Mouse (Mus musculus) limb, embryonic 11.5 days (tissue): ENCODE measurements around the gene Sptlc2. TPM values are rescaled to one million over a fixed set of nuclear protein-coding genes. Genes with fewer than 3 reads are reported as not detected.

Experiments used
- ATAC-seq: fragments of 200-750 bp; cut with Nextera tagmentation; 2 replicates; pipeline ENCODE4 v1.8.0; 2017; ENCODE audit warnings: low read depth; ENCODE audit not compliant: insufficient number of reproducible peaks, low FRiP score, low TSS enrichment
- DNase-seq: peaks from one replicate; pipeline ENCODE4 v3.0.0-alpha.2; 2015; ENCODE audit warnings: low spot score
- H3K27ac ChIP-seq: fragments of 300-500 bp; sonication (generic); replicated peaks from 2 replicates; pipeline ENCODE4 v1.5.1; 2014; ENCODE audit warnings: low read depth, mild to moderate bottlenecking, low read length
- H3K27me3 ChIP-seq: fragments of 300-500 bp; sonication (generic); 2 replicates; pipeline ENCODE4 v1.6.1; 2014; ENCODE audit warnings: mild to moderate bottlenecking, low read length, mixed read lengths; ENCODE audit not compliant: control insufficient read depth, insufficient read depth
- H3K36me3 ChIP-seq: fragments of 300-500 bp; sonication (generic); 2 replicates; pipeline ENCODE4 v1.6.1; 2014; ENCODE audit warnings: mild to moderate bottlenecking, low read length, moderate library complexity, mixed read lengths; ENCODE audit not compliant: control insufficient read depth, insufficient read depth
- H3K4me1 ChIP-seq: fragments of 300-500 bp; sonication (generic); 2 replicates; pipeline ENCODE4 v1.6.1; 2014; ENCODE audit warnings: low read length, mixed read lengths; ENCODE audit not compliant: control insufficient read depth, insufficient read depth
- H3K4me2 ChIP-seq: fragments of 300-500 bp; sonication (generic); 2 replicates; pipeline ENCODE4 v1.6.1; 2014; ENCODE audit warnings: low read depth, mild to moderate bottlenecking, moderate library complexity; ENCODE audit not compliant: severe bottlenecking
- H3K4me3 ChIP-seq: fragments of 300-500 bp; sonication (generic); 2 replicates; pipeline ENCODE4 v1.5.1; 2014; ENCODE audit warnings: low read depth, low read length
- H3K9ac ChIP-seq: fragments of 300-500 bp; sonication (generic); 2 replicates; pipeline ENCODE4 v1.6.1; 2014; ENCODE audit warnings: mild to moderate bottlenecking, low read length
- H3K9me3 ChIP-seq: fragments of 300-500 bp; sonication (generic); 2 replicates; pipeline ENCODE4 v1.6.1; 2016; ENCODE audit warnings: low read length; ENCODE audit not compliant: control insufficient read depth
- WGBS: fragments of 180-500 bp; shearing (Covaris S2); extraction: QIAGEN DNeasy Blood & Tissue Kit; methylation state at CpG from one replicate; pipeline ENCODE4 v1.1.7; 2014; 5-methylcytosine and 5-hydroxymethylcytosine counted together
- polyA plus RNA-seq: library from polyadenylated mRNA; unstranded; fragments of >200 nt; fragmentation: Nextera tagmentation; extraction: Ambion mirVana; gene quantifications from 2 replicates; pipeline ENCODE4 v1.2.1, GENCODE M21; 2014

Sptlc2 gene
- polyA plus RNA-seq, 1 experiment from 2014 or later = 63.4 TPM

DNA sequence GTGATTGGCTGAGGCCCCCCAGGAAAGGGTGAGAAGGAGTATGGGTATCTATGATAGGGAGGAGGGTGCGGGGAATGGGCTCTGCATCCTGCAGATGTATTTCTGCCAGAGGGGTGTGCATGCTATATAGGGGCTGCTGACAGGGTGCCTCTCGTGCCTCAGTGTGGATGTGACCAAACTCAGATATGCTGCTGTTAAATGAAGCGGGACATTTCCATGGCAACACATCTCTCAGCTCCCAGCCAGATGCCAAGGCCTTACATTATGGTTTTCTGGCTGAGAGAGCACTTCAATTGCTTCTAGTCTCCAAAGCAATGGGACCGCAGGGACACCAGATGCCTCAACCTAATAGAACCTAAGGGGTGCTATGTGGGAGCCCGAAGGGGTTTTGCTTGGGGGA is 30.8 kb upstream of the Sptlc2 start:
- 79% methylated on average over 5 of the region's 5 CpGs for WGBS
- no peaks in the 10 kb centered on the region for H3K27me3 ChIP-seq
- no peaks in the 10 kb centered on the region for H3K4me1 ChIP-seq
- no peak overlapping the region for H3K4me3 ChIP-seq
- no peak overlapping the region for H3K4me2 ChIP-seq
- no peaks in the 10 kb centered on the region for H3K36me3 ChIP-seq
- H3K9ac ChIP-seq = no peak overlapping the region
- ATAC-seq (no peak), DNase-seq (no peak)
- no peak overlapping the region for H3K27ac ChIP-seq
- no peaks in the 10 kb centered on the region for H3K9me3 ChIP-seq

- 37% methylated on average over 7 of the region's 7 CpGs for WGBS
Observed at GRCm38 (mm10) chr12:87416690-87417089, 28.5 kb upstream of the Sptlc2 start.

DNA sequence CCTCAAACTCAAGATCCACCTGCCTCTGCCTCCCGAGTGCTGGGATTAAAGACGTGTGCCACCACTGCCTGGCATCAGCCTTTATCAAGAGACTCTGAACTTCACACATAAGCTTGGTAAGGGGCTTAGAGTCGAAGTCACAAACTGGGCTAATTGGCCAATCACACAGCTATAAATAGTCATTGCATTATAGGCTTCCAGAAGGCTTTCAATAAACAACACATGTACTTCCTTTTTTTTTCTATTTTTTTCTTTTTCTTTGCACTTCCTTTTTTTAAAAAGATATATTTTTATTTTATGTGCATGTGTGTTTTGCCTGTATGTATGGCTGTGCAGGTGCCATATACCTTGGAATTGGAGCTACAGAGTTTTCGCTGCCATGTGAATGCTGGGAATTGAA is 27.2 kb upstream of the Sptlc2 start:
- no peak for DNase-seq
- Histone ChIP-seq H3K9ac (no peak overlapping the region), H3K4me3 (no peak overlapping the region)

More at GRCm38 (mm10) chr12:87416690-87417089, 28.5 kb upstream of the Sptlc2 start:
- DNase-seq = peak; percentile 80
- no peak overlapping the region for H3K27ac ChIP-seq
- no peak overlapping the region for H3K4me3 ChIP-seq
- no peak overlapping the region for H3K4me2 ChIP-seq
- no peak for ATAC-seq
- no peaks in the 10 kb centered on the region for H3K36me3 ChIP-seq
- no peak overlapping the region for H3K9ac ChIP-seq
- no peaks in the 10 kb centered on the region for H3K4me1 ChIP-seq
- no peaks in the 10 kb centered on the region for H3K9me3 ChIP-seq
- H3K27me3 ChIP-seq = no peaks in the 10 kb centered on the region

DNA sequence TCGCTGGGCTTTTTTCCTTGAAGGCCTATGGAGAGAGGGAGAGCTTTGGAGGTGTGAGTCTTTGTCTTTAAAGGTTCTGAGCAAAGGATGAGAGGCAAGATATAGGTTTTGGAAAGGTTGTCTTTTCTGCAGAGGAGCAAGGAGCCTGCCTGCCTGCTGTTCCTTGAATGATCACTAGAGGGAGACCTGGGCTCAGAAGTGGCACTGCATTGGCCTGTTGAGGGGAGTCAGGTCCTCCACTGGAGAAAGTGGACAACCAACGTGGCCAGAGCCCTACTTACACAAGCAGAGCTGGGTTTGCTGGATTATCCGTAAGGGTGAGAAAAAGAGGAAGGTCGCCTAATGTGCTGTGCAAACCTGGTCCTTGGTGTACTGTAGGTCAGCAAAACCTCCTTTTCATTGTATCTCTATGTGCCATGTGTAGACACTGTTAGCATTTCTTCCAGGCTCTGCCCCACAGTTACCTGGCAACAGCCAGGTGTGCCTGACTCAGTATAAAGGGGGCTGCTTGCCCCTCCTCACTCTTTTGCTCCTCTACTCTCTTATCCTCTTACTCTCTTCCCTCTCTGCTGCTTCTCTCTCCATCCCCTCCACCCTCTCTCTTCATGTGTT is 25.1 kb upstream of the Sptlc2 start:
- Histone ChIP-seq H3K36me3 (no peaks in the 10 kb centered on the region), H3K9me3 (no peaks in the 10 kb centered on the region), H3K4me1 (no peaks in the 10 kb centered on the region), H3K9ac (no peak overlapping the region), H3K27me3 (no peaks in the 10 kb centered on the region), H3K27ac (no peak overlapping the region), H3K4me2 (no peak overlapping the region), H3K4me3 (no peak overlapping the region)
- ATAC-seq (no peak), DNase-seq (peak; percentile 83)
- 27% methylated on average over 4 of the region's 4 CpGs for WGBS

More for the DNA sequence above, 27.2 kb upstream of the Sptlc2 start:
- H3K27me3 ChIP-seq = no peaks in the 10 kb centered on the region
- H3K9me3 ChIP-seq = no peaks in the 10 kb centered on the region
- H3K36me3 ChIP-seq = no peaks in the 10 kb centered on the region
- H3K4me1 ChIP-seq = no peaks in the 10 kb centered on the region
- ATAC-seq = no peak
- 76% methylated on average over 4 of the region's 4 CpGs for WGBS
- H3K27ac ChIP-seq = no peak overlapping the region
- no peak overlapping the region for H3K4me2 ChIP-seq

DNA sequence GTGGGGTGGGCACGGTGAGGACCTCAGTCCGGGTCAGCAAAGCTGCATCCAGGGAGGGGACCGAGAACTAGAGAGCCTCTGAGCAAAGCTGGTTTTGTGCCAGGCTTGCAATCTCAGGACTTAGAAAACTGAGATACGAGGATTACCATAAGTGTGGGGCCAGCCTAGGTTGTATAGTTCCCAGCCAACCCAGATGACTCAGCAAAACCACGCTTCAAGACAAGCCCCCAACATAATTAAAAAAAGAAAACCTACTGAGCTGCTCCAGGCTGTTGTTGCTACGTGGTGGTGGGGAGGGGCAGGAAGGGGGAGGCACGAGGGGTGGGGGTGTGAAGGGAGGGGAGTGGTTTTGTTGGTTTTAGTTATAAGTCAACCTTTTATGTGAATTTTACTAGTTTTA is 22.8 kb upstream of the Sptlc2 start:
- no peak for DNase-seq
- no peaks in the 10 kb centered on the region for H3K36me3 ChIP-seq
- no peak overlapping the region for H3K4me3 ChIP-seq
- no peak overlapping the region for H3K9ac ChIP-seq
- no peaks in the 10 kb centered on the region for H3K9me3 ChIP-seq
- WGBS = 53% methylated on average over 7 of the region's 7 CpGs
- no peak overlapping the region for H3K27ac ChIP-seq
- ATAC-seq = no peak
- H3K4me1 ChIP-seq = no peaks in the 10 kb centered on the region
- no peak overlapping the region for H3K4me2 ChIP-seq
- no peaks in the 10 kb centered on the region for H3K27me3 ChIP-seq

- 82% methylated on average over 4 of the region's 4 CpGs for WGBS
- Histone ChIP-seq H3K4me1 (no peaks in the 10 kb centered on the region), H3K9me3 (no peaks in the 10 kb centered on the region), H3K4me3 (no peak overlapping the region), H3K27me3 (no peaks in the 10 kb centered on the region), H3K9ac (no peak overlapping the region), H3K27ac (no peak overlapping the region), H3K4me2 (no peak overlapping the region), H3K36me3 (no peaks in the 10 kb centered on the region)
- ATAC-seq (no peak), DNase-seq (no peak)
Observed at GRCm38 (mm10) chr12:87409123-87409522, 21.0 kb upstream of the Sptlc2 start.

DNA sequence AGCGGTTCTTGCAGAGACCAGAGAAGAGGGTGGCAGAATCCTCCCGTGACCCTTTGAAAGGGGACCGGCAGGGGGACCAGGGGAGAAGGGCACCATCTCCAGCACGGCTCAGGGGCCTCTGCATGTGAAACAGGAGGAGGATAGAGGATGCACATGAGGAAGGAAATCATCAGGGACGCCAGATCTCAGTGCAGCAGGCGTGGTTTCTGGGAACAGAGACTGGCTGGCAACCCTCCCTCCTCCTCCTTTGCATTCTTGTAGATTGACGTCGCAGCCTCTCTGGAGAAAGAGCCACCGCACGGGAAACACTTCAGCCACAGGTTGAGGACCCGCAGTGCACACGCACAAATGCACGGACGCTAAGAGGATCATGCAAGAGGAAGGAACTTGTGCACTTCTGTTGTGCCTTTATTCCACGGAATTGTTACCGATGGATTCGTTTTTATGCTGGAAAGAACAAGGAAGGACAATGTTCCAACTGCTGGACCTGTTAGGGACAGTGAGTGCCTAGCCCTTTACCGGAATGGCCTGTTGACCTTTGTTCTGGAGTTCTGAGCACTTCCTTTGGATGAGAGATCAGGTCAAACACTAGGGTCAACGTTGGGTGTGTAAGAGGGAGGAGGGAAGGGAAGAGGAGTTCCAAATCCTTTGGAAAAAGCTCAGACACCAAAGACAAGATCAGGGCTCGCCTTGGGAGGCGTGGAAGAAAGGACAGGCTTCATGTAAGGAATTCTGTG is 19.9 kb upstream of the Sptlc2 start:
- H3K4me3 ChIP-seq = no peak overlapping the region
- H3K4me2 ChIP-seq = no peak overlapping the region
- H3K36me3 ChIP-seq = no peaks in the 10 kb centered on the region
- H3K27me3 ChIP-seq = no peaks in the 10 kb centered on the region
- no peaks in the 10 kb centered on the region for H3K9me3 ChIP-seq
- ATAC-seq (no peak), DNase-seq (peak; percentile 26)
- H3K27ac ChIP-seq = 0 out of 2 replicates have a peak overlapping the region, but pooled peaks have one; percentile 14
- WGBS = 50% methylated on average over 21 of the region's 21 CpGs
- no peak overlapping the region for H3K9ac ChIP-seq
- no peaks in the 10 kb centered on the region for H3K4me1 ChIP-seq

DNA sequence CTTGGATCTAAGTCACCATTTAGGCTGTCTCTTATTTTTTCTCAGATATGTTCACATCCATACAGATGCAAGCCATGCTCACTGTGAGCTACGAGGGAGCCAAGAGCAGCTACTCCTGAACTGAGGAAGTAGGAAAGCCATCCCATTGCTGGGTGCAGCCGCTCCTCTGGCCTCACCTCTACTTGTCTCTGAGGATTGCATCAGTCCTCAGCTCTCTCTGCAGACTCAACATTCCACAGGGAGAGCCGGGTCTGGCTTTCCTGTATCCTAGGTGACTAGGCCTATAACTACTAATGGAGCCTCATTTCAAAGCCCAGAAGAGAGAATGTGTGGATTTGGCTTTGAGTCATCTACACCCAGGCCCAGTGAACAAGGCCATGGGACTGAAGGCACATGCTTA is 17.6 kb upstream of the Sptlc2 start:
- Histone ChIP-seq H3K4me2 (no peak overlapping the region), H3K27ac (no peak overlapping the region), H3K4me3 (no peak overlapping the region), H3K27me3 (no peaks in the 10 kb centered on the region), H3K36me3 (no peaks in the 10 kb centered on the region), H3K9me3 (no peaks in the 10 kb centered on the region), H3K4me1 (no peaks in the 10 kb centered on the region), H3K9ac (no peak overlapping the region)
- 65% methylated on average over 3 of the region's 3 CpGs for WGBS
- ATAC-seq (no peak), DNase-seq (no peak)
